Mouse (Mus musculus) forebrain, embryonic 14.5 days (tissue): ENCODE measurements around the gene Jmjd6. TPM values are rescaled to one million over a fixed set of nuclear protein-coding genes. Genes with fewer than 3 reads are reported as not detected.

Experiments used
- ATAC-seq: fragments of 200-750 bp; cut with Nextera tagmentation; 2 replicates; pipeline ENCODE4 v1.8.0; 2017; ENCODE audit warnings: mild to moderate bottlenecking, moderate library complexity
- DNase-seq: peaks from one replicate; pipeline ENCODE4 v3.0.0-alpha.2; 2015; ENCODE audit warnings: low spot score
- H3K27ac ChIP-seq: fragments of 300-500 bp; sonication (generic); 2 replicates; pipeline ENCODE4 v1.5.1; 2014; ENCODE audit warnings: low read depth, mild to moderate bottlenecking, control low read depth, low read length, moderate library complexity
- H3K27me3 ChIP-seq: fragments of 300-500 bp; sonication (generic); replicated peaks from 2 replicates; pipeline ENCODE4 v1.6.1; 2014; ENCODE audit warnings: low read length, control low read depth, mixed read lengths; ENCODE audit not compliant: control insufficient read depth, insufficient read depth
- H3K36me3 ChIP-seq: fragments of 300-500 bp; sonication (generic); 2 replicates; pipeline ENCODE4 v1.6.1; 2014; ENCODE audit warnings: low read length, control low read depth; ENCODE audit not compliant: control insufficient read depth, insufficient read depth
- H3K4me1 ChIP-seq: fragments of 300-500 bp; sonication (generic); 2 replicates; pipeline ENCODE4 v1.6.1; 2014; ENCODE audit warnings: antibody characterized with exemption, low read length, control low read depth; ENCODE audit not compliant: control insufficient read depth, insufficient read depth
- H3K4me2 ChIP-seq: fragments of 300-500 bp; sonication (generic); 2 replicates; pipeline ENCODE4 v1.6.1; 2014; ENCODE audit warnings: mild to moderate bottlenecking, control low read depth, low read length
- H3K4me3 ChIP-seq: fragments of 300-500 bp; sonication (generic); 2 replicates; pipeline ENCODE4 v1.5.1; 2014; ENCODE audit warnings: low read depth, low read length, control low read depth
- H3K9ac ChIP-seq: fragments of 300-500 bp; sonication (generic); 2 replicates; pipeline ENCODE4 v1.6.1; 2014; ENCODE audit warnings: mild to moderate bottlenecking, low read length, control low read depth, moderate library complexity
- H3K9me3 ChIP-seq: fragments of 300-500 bp; sonication (generic); replicated peaks from 2 replicates; pipeline ENCODE4 v1.6.1; 2016; ENCODE audit warnings: low read length, control low read depth, mixed read lengths; ENCODE audit not compliant: control insufficient read depth
- WGBS: fragments of 180-500 bp; shearing (Covaris S2); extraction: QIAGEN DNeasy Blood & Tissue Kit; methylation state at CpG from one replicate; pipeline ENCODE4 v1.1.7; 2014; 5-methylcytosine and 5-hydroxymethylcytosine counted together
- polyA plus RNA-seq: library from polyadenylated mRNA; unstranded; fragments of >200 nt; fragmentation: Nextera tagmentation; extraction: Ambion mirVana; gene quantifications from 2 replicates; pipeline ENCODE4 v1.2.1, GENCODE M21; 2014

The Jmjd6 gene
- polyA plus RNA-seq, 1 experiment from 2014 or later, result 64.6 TPM

DNA sequence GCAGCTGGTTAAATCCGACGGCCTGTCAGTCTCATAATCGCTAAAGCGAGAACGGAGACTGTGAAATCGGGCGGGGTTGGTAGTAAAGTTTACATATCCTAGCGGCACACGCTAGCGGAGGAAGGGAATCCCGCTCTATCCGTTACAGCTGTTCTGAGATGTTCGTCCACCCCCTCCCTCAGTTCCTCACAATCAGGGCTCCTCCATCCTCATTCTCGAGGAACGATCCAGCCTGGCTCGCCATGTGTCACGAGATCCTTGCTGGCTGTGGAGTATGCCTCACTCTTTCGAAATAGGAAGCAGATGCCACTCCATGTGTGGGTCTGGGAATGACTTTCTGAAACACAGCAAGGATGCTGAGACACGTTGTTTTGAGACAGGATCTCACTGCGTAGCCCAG, 30.7 kb upstream of the Jmjd6 start:
- ATAC-seq (no peak), DNase-seq (no peak)
- H3K4me2 ChIP-seq, result no peak overlapping the region
- no peak overlapping the region for H3K27ac ChIP-seq
- H3K4me1 ChIP-seq, result no peaks in the 10 kb centered on the region
- peaks cover 45% of the 10 kb centered on the region for H3K36me3 ChIP-seq
- WGBS, result 90% methylated on average over 20 of the region's 20 CpGs
- no peaks in the 10 kb centered on the region for H3K27me3 ChIP-seq
- H3K9me3 ChIP-seq, result no peaks in the 10 kb centered on the region
- H3K9ac ChIP-seq, result no peak overlapping the region
- no peak overlapping the region for H3K4me3 ChIP-seq

GRCm38 (mm10) chr11:116871538-116871937, 28.3 kb upstream of the Jmjd6 start:
- Histone ChIP-seq H3K36me3 (peaks cover 56% of the 10 kb centered on the region), H3K27me3 (no peaks in the 10 kb centered on the region), H3K27ac (no peak overlapping the region), H3K4me2 (no peak overlapping the region), H3K4me3 (no peak overlapping the region), H3K9ac (no peak overlapping the region), H3K4me1 (no peaks in the 10 kb centered on the region), H3K9me3 (no peaks in the 10 kb centered on the region)
- DNase-seq, result no peak
- no peak for ATAC-seq
- WGBS, result 93% methylated on average over 9 of the region's 9 CpGs

DNA sequence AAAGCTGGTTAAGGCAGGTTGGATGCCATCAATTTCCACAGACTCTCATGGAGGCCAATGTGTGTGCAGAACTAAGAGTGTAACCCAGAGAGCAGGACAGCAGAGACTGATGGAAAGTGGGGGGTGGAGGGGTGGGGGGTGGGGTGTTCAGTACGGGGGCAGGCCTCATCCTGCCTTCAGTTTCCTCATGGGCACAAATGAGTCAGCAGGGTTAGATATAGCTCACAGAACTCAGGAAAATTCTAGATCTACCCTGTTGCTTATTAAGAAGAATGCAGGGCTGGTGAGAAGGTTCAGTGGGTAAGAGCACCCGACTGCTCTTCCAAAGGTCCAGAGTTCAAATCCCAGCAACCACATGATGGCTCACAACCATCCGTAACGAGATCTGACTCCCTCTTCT, 26.4 kb upstream of the Jmjd6 start:
- Histone ChIP-seq H3K36me3 (peaks cover 65% of the 10 kb centered on the region), H3K4me2 (no peak overlapping the region), H3K9me3 (no peaks in the 10 kb centered on the region), H3K4me1 (no peaks in the 10 kb centered on the region), H3K27ac (no peak overlapping the region), H3K4me3 (no peak overlapping the region), H3K27me3 (no peaks in the 10 kb centered on the region), H3K9ac (no peak overlapping the region)
- 96% methylated on average over 4 of the region's 4 CpGs for WGBS
- no peak for DNase-seq
- no peak for ATAC-seq

DNA sequence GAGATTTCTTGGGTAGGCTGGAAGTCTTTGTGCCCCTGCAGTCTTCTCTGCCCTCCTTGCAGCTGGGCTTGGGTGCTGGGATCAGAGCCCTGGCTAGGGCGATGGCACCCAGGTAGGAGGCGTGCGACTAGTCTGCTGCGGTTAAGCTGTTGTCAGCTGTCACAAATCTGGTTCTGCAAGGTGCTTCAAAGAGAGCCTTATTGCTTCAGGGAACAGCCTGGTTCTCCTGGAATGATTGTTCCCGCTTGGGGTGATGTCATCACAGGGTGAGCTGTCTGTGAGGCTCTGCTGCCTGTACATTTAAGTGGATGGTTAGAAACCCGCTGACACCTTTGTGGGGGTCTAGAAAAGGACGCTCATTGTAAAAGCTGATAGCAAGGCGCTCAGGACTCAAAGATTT, 26.0 kb upstream of the Jmjd6 start:
- peaks cover 65% of the 10 kb centered on the region for H3K36me3 ChIP-seq
- no peaks in the 10 kb centered on the region for H3K9me3 ChIP-seq
- no peak overlapping the region for H3K4me3 ChIP-seq
- no peak overlapping the region for H3K4me2 ChIP-seq
- H3K27ac ChIP-seq, result no peak overlapping the region
- WGBS, result 92% methylated on average over 8 of the region's 8 CpGs
- H3K4me1 ChIP-seq, result no peaks in the 10 kb centered on the region
- DNase-seq (no peak), ATAC-seq (no peak)
- no peak overlapping the region for H3K9ac ChIP-seq
- no peaks in the 10 kb centered on the region for H3K27me3 ChIP-seq

DNA sequence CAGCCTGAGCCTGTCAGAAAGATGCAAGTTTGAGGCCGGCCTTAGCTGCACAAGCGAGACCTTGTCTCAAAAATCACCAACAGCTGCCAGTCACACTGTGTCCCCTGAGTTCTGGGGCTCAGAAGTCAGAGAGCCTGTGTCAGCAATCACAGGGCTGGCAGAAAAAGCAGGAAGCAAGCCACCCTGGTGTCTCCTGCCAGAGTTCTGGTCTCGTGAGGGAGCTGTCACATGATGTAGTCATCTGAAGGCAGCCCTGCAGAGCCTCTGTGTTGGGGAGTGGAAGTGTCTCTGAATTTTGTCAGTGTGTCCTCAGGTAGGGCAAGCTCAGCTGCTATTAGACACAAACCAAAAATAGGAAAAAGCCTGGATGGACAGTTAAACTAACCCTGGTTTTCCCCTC, 24.9 kb upstream of the Jmjd6 start:
- Histone ChIP-seq H3K27ac (no peak overlapping the region), H3K36me3 (peaks cover 64% of the 10 kb centered on the region), H3K4me2 (no peak overlapping the region), H3K4me3 (no peak overlapping the region), H3K9ac (no peak overlapping the region), H3K27me3 (no peaks in the 10 kb centered on the region), H3K4me1 (no peaks in the 10 kb centered on the region), H3K9me3 (no peaks in the 10 kb centered on the region)
- no peak for ATAC-seq
- DNase-seq, result no peak
- 82% methylated on average over 3 of the region's 3 CpGs for WGBS

GRCm38 (mm10) chr11:116865945-116866585, 22.8 kb upstream of the Jmjd6 start:
- Histone ChIP-seq H3K4me2 (no peak overlapping the region), H3K27ac (no peak overlapping the region), H3K4me1 (no peaks in the 10 kb centered on the region), H3K9ac (no peak overlapping the region), H3K9me3 (no peaks in the 10 kb centered on the region), H3K27me3 (no peaks in the 10 kb centered on the region), H3K36me3 (peaks cover 64% of the 10 kb centered on the region), H3K4me3 (no peak overlapping the region)
- 84% methylated on average over 12 of the region's 12 CpGs for WGBS
- DNase-seq, result no peak
- no peak for ATAC-seq

- ATAC-seq (no peak), DNase-seq (no peak)
- Histone ChIP-seq H3K36me3 (peaks cover 73% of the 10 kb centered on the region), H3K27ac (no peak overlapping the region), H3K9ac (no peak overlapping the region), H3K4me2 (no peak overlapping the region), H3K27me3 (no peaks in the 10 kb centered on the region), H3K4me3 (no peak overlapping the region), H3K9me3 (no peaks in the 10 kb centered on the region), H3K4me1 (no peaks in the 10 kb centered on the region)
- 88% methylated on average over 10 of the region's 10 CpGs for WGBS
These were observed 21.2 kb upstream of the Jmjd6 start for GRCm38 (mm10) chr11:116864444-116864843.

GRCm38 (mm10) chr11:116857183-116857850, 14.1 kb upstream of the Jmjd6 start:
- no peak for ATAC-seq
- 88% methylated on average over 12 of the region's 12 CpGs for WGBS

GRCm38 (mm10) chr11:116854279-116854678, 11.0 kb upstream of the Jmjd6 start:
- H3K27ac ChIP-seq, result no peak overlapping the region
- DNase-seq, result no peak
- H3K36me3 ChIP-seq, result peaks cover 40% of the 10 kb centered on the region

More at GRCm38 (mm10) chr11:116857183-116857850, 14.1 kb upstream of the Jmjd6 start:
- H3K4me3 ChIP-seq, result no peak overlapping the region
- peaks cover 42% of the 10 kb centered on the region for H3K36me3 ChIP-seq
- no peaks in the 10 kb centered on the region for H3K9me3 ChIP-seq
- no peaks in the 10 kb centered on the region for H3K27me3 ChIP-seq
- peaks cover 11% of the 10 kb centered on the region for H3K4me1 ChIP-seq
- no peak overlapping the region for H3K4me2 ChIP-seq
- H3K27ac ChIP-seq, result no peak overlapping the region
- no peak overlapping the region for H3K9ac ChIP-seq
- no peak for DNase-seq

More at GRCm38 (mm10) chr11:116854279-116854678, 11.0 kb upstream of the Jmjd6 start:
- Histone ChIP-seq H3K9me3 (no peaks in the 10 kb centered on the region), H3K9ac (peak overlapping the region; percentile 96), H3K4me2 (peak overlapping the region; percentile 74), H3K27me3 (no peaks in the 10 kb centered on the region), H3K4me3 (peak overlapping the region; percentile 99), H3K4me1 (peaks cover 22% of the 10 kb centered on the region)
- WGBS, result 49% methylated on average over 10 of the region's 10 CpGs
- ATAC-seq, result no peak
